Mouse (Mus musculus): ENCODE data around the gene Tpp1. TPM values are rescaled to one million over a fixed set of nuclear protein-coding genes. Genes with fewer than 3 reads are reported as not detected.

Tpp1 gene
- total and polyA plus RNA-seq, 3 experiments: 19.1 to 49.1 (median 29.9) TPM

GRCm38 (mm10) chr7:105703184-105703583 lies 48.9 kb downstream of the Tpp1 start:
- TF ChIP-seq RCOR1 (conservative IDR thresholded peaks at IDR 0.05; ENCODE audit: low read depth, low read length): no peak
- TF ChIP-seq CTCF (conservative IDR thresholded peaks at IDR 0.05 in 1 of 2, IDR thresholded peaks at IDR 0.05 in 1 of 2; ENCODE audit: low read depth in 2 of 2, low read length in 2 of 2): no peak
- TF ChIP-seq MAFK (IDR thresholded peaks at IDR 0.05; ENCODE audit: insufficient replicate concordance, low read length): no peak
- no peak for TF ChIP-seq ZNF384 (IDR thresholded peaks at IDR 0.05; ENCODE audit: low read depth, low read length)
- TF ChIP-seq PAX5 (IDR thresholded peaks at IDR 0.05; ENCODE audit: low read length): no peak
- no peak for TF ChIP-seq IRF4 (IDR thresholded peaks at IDR 0.05; ENCODE audit: low read depth, low read length)
- TF ChIP-seq UBTF (IDR thresholded peaks at IDR 0.05; ENCODE audit: low read depth, low read length): no peak
- no peak for DNase-seq (ENCODE audit: extremely low read depth)
- no peaks in the 10 kb centered on the region for H3K79me2 ChIP-seq (replicated peaks; ENCODE audit: control insufficient read depth, extremely low read depth, insufficient read depth, poor library complexity, severe bottlenecking)
- in situ Hi-C loops (cut with MboI; ENCODE audit: low pct_ligation_motif_present, low pct_unique_long_range_greater_than_20kb, low sequenced_read_pairs): no loop called here
- H3K27ac ChIP-seq (ENCODE audit: insufficient read depth, low read depth): no peak overlapping the region
- H3K9me3 ChIP-seq (replicated peaks; ENCODE audit: low read length): no peaks in the 10 kb centered on the region
- no peaks in the 10 kb centered on the region for H3K4me1 ChIP-seq (ENCODE audit: control insufficient read depth in 1 of 2, insufficient read depth in 2 of 2)
- dilution Hi-C loops (cut with MboI; ENCODE audit: extremely low pct_ligation_motif_present, extremely low pct_unique_long_range_greater_than_20kb, low sequenced_read_pairs): no loop called here
- H3K27me3 ChIP-seq (replicated peaks): no peaks in the 10 kb centered on the region
- H3K9ac ChIP-seq (ENCODE audit: insufficient read depth, low read depth): no peak overlapping the region
- no peak overlapping the region for H3K4me2 ChIP-seq (ENCODE audit: insufficient read depth, low read depth, poor library complexity, severe bottlenecking)
- no peak overlapping the region for H3K4me3 ChIP-seq (replicated peaks in 1 of 3; ENCODE audit: low read depth in 2 of 3, low read length in 2 of 3, poor library complexity in 1 of 3)
- H3K36me3 ChIP-seq (replicated peaks in 1 of 2; ENCODE audit: control insufficient read depth in 1 of 2, insufficient read depth in 1 of 2, low read length in 1 of 2): no peaks in the 10 kb centered on the region

Other genes with a start within 250 kb of the Tpp1 start
- gene Smpd1, start 197.9 kb downstream of the Tpp1 start, total RNA-seq (2012; rRNA removed): 19.3 and 22.5 TPM in 2 replicates
- gene Smpd1, start 197.9 kb downstream of the Tpp1 start, total RNA-seq (2014; rRNA removed): 13.7 and 16.9 TPM in 2 replicates
- 13.7 and 17.9 TPM in 2 replicates for gene Smpd1, start 197.9 kb downstream of the Tpp1 start, polyA plus RNA-seq (2012; ENCODE audit: insufficient read length, low read depth)
- 1.8 and 3.2 TPM in 2 replicates for gene Apbb1, start 170.6 kb downstream of the Tpp1 start, total RNA-seq (2012; rRNA removed)
- 1.2 and 3.3 TPM in 2 replicates for gene Apbb1, start 170.6 kb downstream of the Tpp1 start, total RNA-seq (2014; rRNA removed)
- gene Apbb1, start 170.6 kb downstream of the Tpp1 start, polyA plus RNA-seq (2012; ENCODE audit: insufficient read length, low read depth): 1.1 and 2.1 TPM in 2 replicates
- gene Hpx, start 152.1 kb downstream of the Tpp1 start, total RNA-seq (2012; rRNA removed): not detected in 2 replicates
- gene Hpx, start 152.1 kb downstream of the Tpp1 start, total RNA-seq (2014; rRNA removed): not detected in 2 replicates
- not detected in 2 replicates for gene Hpx, start 152.1 kb downstream of the Tpp1 start, polyA plus RNA-seq (2012; ENCODE audit: insufficient read length, low read depth)
- 3.5 and 4.7 TPM in 2 replicates for gene Trim3, start 118.7 kb downstream of the Tpp1 start, total RNA-seq (2012; rRNA removed)
- gene Trim3, start 118.7 kb downstream of the Tpp1 start, total RNA-seq (2014; rRNA removed): 2.2 TPM in 2 replicates
- gene Trim3, start 118.7 kb downstream of the Tpp1 start, polyA plus RNA-seq (2012; ENCODE audit: insufficient read length, low read depth): 3.5 and 4.6 TPM in 2 replicates
- gene Timm10b, start 112.2 kb downstream of the Tpp1 start, total RNA-seq (2012; rRNA removed): 103 and 115 TPM in 2 replicates
- gene Timm10b, start 112.2 kb downstream of the Tpp1 start, total RNA-seq (2014; rRNA removed): 86.2 and 94.9 TPM in 2 replicates
- gene Timm10b, start 112.2 kb downstream of the Tpp1 start, polyA plus RNA-seq (2012; ENCODE audit: insufficient read length, low read depth): 89.6 and 99.3 TPM in 2 replicates
- 50.1 and 57.7 TPM in 2 replicates for gene Arfip2, start 111.8 kb downstream of the Tpp1 start, total RNA-seq (2012; rRNA removed)
- 46.9 and 55.6 TPM in 2 replicates for gene Arfip2, start 111.8 kb downstream of the Tpp1 start, total RNA-seq (2014; rRNA removed)
- gene Arfip2, start 111.8 kb downstream of the Tpp1 start, polyA plus RNA-seq (2012; ENCODE audit: insufficient read length, low read depth): 54.8 and 71.0 TPM in 2 replicates
- gene Gm45799, start 111.7 kb downstream of the Tpp1 start, total RNA-seq (2012; rRNA removed): 54.4 and 78.4 TPM in 2 replicates
- 37.7 and 51.6 TPM in 2 replicates for gene Gm45799, start 111.7 kb downstream of the Tpp1 start, total RNA-seq (2014; rRNA removed)
- 54.0 and 73.5 TPM in 2 replicates for gene Gm45799, start 111.7 kb downstream of the Tpp1 start, polyA plus RNA-seq (2012; ENCODE audit: insufficient read length, low read depth)
- gene Dnhd1, start 101.4 kb downstream of the Tpp1 start, total RNA-seq (2012; rRNA removed): 0.04 and 0.08 TPM in 2 replicates
- 0.07 and 0.23 TPM in 2 replicates for gene Dnhd1, start 101.4 kb downstream of the Tpp1 start, total RNA-seq (2014; rRNA removed)
- 0.31 and 0.41 TPM in 2 replicates for gene Dnhd1, start 101.4 kb downstream of the Tpp1 start, polyA plus RNA-seq (2012; ENCODE audit: insufficient read length, low read depth)
- 32.4 and 32.6 TPM in 2 replicates for gene Ilk, start 15.6 kb downstream of the Tpp1 start, total RNA-seq (2012; rRNA removed)
- gene Ilk, start 15.6 kb downstream of the Tpp1 start, total RNA-seq (2014; rRNA removed): 40.3 and 42.6 TPM in 2 replicates
- 45.9 and 51.1 TPM in 2 replicates for gene Ilk, start 15.6 kb downstream of the Tpp1 start, polyA plus RNA-seq (2012; ENCODE audit: insufficient read length, low read depth)
- gene Rrp8, start 14.8 kb downstream of the Tpp1 start, total RNA-seq (2012; rRNA removed): 28.7 and 43.7 TPM in 2 replicates
- gene Rrp8, start 14.8 kb downstream of the Tpp1 start, total RNA-seq (2014; rRNA removed): 57.3 and 66.0 TPM in 2 replicates
- gene Rrp8, start 14.8 kb downstream of the Tpp1 start, polyA plus RNA-seq (2012; ENCODE audit: insufficient read length, low read depth): 84.2 and 133 TPM in 2 replicates
- gene Taf10, start 7.9 kb downstream of the Tpp1 start, total RNA-seq (2012; rRNA removed): 259 and 331 TPM in 2 replicates
- 259 and 461 TPM in 2 replicates for gene Taf10, start 7.9 kb downstream of the Tpp1 start, total RNA-seq (2014; rRNA removed)
- 297 and 330 TPM in 2 replicates for gene Taf10, start 7.9 kb downstream of the Tpp1 start, polyA plus RNA-seq (2012; ENCODE audit: insufficient read length, low read depth)
- gene Dchs1, start 35.4 kb upstream of the Tpp1 start, total RNA-seq (2012; rRNA removed): 0.04 TPM in 1 of 2 replicates, not detected in the other
- not detected in 2 replicates for gene Dchs1, start 35.4 kb upstream of the Tpp1 start, total RNA-seq (2014; rRNA removed)
- 0.03 TPM in 1 of 2 replicates, not detected in the other for gene Dchs1, start 35.4 kb upstream of the Tpp1 start, polyA plus RNA-seq (2012; ENCODE audit: insufficient read length, low read depth)
- gene Mrpl17, start 58.9 kb upstream of the Tpp1 start, total RNA-seq (2012; rRNA removed): 306 and 329 TPM in 2 replicates
- 451 and 525 TPM in 2 replicates for gene Mrpl17, start 58.9 kb upstream of the Tpp1 start, total RNA-seq (2014; rRNA removed)
- gene Mrpl17, start 58.9 kb upstream of the Tpp1 start, polyA plus RNA-seq (2012; ENCODE audit: insufficient read length, low read depth): 379 and 399 TPM in 2 replicates
- 1.9 and 3.1 TPM in 2 replicates for gene Gm4070, start 201.7 kb upstream of the Tpp1 start, total RNA-seq (2012; rRNA removed)
- 3.2 and 3.7 TPM in 2 replicates for gene Gm4070, start 201.7 kb upstream of the Tpp1 start, total RNA-seq (2014; rRNA removed)
- gene Gm4070, start 201.7 kb upstream of the Tpp1 start, polyA plus RNA-seq (2012; ENCODE audit: insufficient read length, low read depth): 2.8 and 4.2 TPM in 2 replicates

All from CH12.LX (cell line).